Mouse (Mus musculus): Measurements from ENCODE around the gene Sorl1.

- no peak for TF ChIP-seq CTCF (IDR thresholded peaks at IDR 0.05; ENCODE audit: low read depth)
- TF ChIP-seq EP300 (IDR thresholded peaks at IDR 0.05; ENCODE audit: low read depth): no peak
These were observed 47.7 kb downstream of the Sorl1 start for GRCm38 (mm10) chr9:42076256-42076849.

Data from heart, postnatal 0 days (tissue).